Mouse (Mus musculus) inflammation-experienced regulatory T-cells, adult 6 months (primary cell): Measurements from ENCODE around the gene Olfr1062. TPM values are rescaled to one million over a fixed set of nuclear protein-coding genes. Genes with fewer than 3 reads are reported as not detected.
"Not testable (repeated sequence)": the region's sequence is repeated elsewhere in the genome, so short reads cannot be mapped to it uniquely, and the experiment has no call there.

ENCODE experiments used
- ATAC-seq: one replicate; pipeline ENCODE4 v1.8.0; 2017
- polyA plus RNA-seq, 3 experiments: library from polyadenylated mRNA; unstranded; fragments of 100-300 nt; shearing (Covaris generic); gene quantifications; one replicate each; pipeline ENCODE4 v1.2.1; 2017

Gene Olfr1062
- polyA plus RNA-seq, result not detected

DNA sequence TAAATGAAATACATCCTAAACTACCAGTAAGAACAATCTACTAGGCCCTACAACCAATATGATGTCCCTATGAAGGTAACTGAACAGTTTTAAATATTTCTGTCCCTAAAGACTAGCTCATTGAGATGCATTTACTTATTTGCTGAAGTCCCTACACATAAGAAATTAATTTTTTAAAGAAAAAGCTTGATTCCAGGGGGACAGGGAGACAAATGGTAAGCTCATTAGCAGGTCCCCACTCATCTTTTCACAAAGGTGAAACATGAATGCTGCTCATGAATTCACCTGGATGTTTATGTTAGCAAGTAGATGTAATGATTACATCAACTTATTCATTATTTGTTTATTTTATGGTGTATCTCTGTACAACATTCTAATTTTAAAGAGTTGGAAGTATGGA is at the start of gene Olfr1062:
Olfr1062 (minus strand) TSS at position 101 of the 400 bp plus-strand sequence.
- ATAC-seq, result not testable (repeated sequence)

DNA sequence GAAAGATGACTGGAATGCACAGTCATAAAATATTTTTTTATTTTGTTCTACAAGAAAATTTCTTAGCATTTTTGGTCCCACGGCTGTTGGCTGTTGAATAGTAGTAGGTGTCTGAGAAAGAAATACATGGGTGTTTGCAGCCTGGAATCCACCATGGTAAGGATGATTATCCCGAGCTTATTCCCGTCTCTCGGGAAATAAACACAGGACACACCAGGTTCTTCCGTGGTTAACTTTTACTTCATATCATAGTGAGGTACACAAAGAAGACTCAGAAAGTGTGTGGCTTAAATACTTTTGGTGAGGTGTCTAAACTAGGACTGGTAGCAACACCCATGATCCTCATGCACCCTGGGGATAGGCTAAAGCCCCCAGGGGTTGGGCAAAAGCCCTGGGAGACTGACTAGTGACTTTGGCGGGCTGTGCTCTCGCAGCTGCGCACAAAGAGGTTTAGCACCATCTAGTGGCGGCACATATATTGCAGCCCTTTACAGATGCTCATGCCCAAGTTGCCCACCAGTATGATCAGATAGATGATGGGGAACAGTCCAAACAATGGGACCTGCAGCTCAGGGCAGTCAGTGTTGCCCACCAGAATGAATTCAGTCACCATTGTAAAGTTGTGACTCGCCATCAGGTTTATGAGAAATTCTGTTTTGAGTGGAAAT is 38.0 kb upstream of the Olfr1062 start:
- ATAC-seq, result no peak

DNA sequence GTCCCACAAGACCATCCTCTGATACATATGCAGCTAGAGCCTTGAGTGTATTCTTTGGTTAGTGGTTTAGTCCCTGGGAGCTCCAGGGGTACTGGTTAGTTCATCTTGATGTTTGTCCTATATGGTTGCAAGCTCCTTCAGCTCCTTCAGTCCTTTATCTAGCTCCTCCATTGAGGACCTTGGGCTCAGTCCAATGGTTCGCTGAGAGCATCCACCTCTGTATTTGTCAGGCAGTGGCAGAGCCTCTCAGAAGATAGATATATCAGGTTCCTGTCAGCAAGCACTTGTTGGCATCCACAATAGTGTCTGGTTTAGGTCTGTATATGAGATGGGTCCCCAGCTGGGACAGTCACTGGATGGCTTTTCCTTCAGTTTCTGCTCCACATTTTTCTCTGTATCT is 33.9 kb upstream of the Olfr1062 start:
- ATAC-seq, result no peak

DNA sequence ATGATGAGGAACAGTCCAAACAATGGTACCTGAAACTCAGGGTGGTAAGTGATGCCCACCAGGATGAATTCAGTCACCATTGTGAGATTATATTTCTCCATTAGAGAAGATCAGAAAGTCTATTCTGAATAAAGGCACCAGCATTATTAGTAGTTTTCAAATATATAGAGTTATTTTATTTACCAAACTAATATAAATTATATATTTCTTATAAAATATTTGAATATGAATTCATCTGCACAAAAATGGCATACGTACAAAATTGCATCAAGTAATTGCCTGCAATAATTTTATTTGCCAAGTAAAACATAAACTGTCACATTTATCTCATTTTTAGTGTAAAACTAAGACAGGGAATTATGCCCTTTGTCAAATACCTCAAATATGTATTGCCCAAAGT is 29.6 kb upstream of the Olfr1062 start, which contains the start of gene Olfr1066:
Olfr1066 (minus strand) TSS at position 101 of the 400 bp plus-strand sequence.
- ATAC-seq, result no peak

DNA sequence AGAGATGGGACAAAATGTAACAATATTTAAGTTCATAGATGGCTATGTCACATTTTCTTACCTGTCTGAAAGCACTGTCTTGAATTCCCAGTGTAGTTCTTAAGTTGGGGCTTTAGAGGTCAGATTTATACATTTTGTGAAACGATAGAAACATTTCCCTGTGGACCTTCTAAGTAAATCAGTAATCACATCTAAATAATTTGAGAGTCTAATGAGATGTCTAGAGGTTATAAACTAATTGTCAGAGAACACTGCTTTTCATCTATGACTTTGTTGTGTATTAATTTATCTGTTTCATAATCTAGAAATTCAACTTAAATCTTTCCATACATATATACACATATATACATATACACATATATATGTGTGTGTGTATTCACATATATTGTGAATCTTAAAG is 23.9 kb upstream of the Olfr1062 start, which contains the start of gene Olfr1065:
Olfr1065 (minus strand) TSS at position 101 of the 400 bp plus-strand sequence.
- ATAC-seq, result not testable (repeated sequence)

DNA sequence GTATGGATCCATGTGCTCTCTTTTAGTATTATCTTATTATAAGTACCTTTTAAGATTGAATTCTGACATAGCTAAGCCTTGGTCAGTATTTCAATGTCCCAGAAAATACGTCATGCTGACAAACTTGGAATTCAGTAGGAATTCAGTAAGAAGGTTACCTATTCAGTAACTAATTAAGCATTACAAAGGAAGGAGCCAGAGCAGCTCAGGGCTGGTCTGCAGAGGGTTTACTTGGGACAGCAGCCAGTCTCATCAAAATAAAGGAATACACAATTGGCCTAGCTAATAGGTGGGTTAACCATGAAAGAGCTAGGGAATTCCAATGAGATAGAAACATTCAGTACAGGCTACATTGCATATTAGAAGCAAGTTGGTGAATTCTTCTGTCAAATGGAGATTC is 15.6 kb upstream of the Olfr1062 start:
- not testable (repeated sequence) for ATAC-seq

DNA sequence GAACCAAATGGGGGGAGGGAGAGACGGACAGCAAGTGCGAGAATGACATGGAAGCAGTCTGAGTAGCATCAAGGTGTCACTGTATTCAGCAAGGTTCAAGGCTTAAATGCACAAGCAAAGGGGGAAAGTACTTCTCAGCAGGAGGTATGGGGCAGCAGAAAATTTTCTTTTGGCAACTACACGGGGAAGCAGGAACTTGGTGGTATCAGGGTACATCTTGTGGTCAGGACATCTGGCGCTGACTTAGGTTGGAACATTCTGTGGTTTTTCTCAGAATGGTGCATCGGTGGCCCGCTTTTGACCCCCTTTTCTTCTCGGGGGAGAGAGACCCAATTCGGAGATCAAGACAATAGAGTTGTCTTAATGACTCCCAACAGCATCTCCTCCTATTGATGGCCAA is 2.0 kb upstream of the Olfr1062 start:
- ATAC-seq, result not testable (repeated sequence)

DNA sequence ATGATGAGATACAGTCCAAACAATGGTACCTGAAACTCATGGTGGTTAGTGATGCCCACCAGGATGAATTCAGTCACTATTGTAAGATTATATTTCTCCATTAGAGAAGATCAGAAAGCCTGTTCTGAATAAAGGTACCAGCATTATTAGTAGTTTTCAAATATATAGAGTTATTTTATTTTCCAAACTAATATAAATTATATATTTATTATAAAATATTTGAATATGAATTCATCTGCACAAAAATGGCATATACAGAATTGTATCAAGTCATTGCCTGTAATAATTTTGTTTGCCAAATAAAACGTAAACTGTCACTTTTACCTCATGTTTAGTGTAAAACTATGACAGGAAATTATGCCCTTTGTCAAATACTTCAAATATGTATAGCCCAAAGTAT is 12.6 kb downstream of the Olfr1062 start, which contains the start of gene Olfr1061:
Olfr1061 (minus strand) TSS at position 101 of the 400 bp plus-strand sequence.
- ATAC-seq, result no peak

DNA sequence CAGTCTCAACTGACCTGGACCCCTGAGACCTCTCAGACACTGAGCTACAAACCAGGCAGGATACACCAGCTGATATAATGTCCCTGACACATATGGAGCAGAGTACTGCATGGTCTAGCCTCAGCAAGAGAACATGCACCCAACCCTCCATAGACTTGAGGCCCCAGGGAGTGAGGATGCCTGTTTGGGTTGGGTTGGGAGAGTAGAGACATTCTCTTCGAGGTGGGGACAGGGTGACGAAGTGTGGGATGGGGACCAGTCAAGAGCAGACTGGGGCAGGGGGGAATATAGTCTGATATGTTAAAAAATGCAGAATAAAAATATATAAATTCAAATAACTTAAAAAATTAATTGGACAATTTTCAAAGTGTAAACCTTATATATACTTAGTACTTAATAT is 31.4 kb downstream of the Olfr1062 start:
- no peak for ATAC-seq

DNA sequence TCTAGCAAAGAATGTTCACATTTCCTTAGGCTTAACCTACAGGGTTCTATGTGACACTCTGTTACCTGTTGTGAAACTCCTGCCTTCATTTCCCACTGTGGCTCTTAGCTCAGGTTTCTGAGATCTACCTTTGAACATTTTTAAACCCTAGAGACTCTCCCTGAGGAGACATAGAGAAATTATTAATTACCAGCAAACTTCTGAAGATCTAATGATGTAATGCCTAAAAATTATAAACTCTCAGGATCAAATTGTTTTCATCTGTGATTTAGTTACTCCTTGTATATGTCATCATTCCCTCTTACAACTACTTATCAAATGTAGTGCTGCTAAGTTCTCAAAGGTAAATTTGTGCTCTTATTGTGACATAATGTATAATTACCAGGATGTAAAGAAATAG is 38.1 kb downstream of the Olfr1062 start, which contains the start of gene Olfr1058:
Olfr1058 (minus strand) TSS at position 101 of the 400 bp plus-strand sequence.
- not testable (repeated sequence) for ATAC-seq

DNA sequence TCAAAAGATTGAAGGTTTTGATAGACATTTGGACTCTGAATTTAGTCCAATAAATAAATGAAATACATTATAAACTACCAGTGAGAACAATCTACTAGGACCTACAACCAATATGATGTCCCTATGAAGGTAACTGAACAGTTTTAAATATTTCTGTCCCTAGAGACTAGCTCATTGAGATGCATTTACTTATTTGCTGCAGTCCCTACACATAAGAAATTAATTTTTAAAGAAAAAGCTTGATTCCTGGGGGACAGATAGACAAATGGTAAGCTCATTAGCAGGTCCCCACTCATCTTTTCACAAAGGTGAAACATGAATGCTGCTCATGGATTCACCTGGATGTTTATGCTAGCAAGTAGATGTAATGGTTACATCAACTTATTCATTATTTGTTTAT is 48.3 kb downstream of the Olfr1062 start, which contains the start of gene Olfr1057:
Olfr1057 (minus strand) TSS at position 101 of the 400 bp plus-strand sequence.
- ATAC-seq, result no peak

Other genes starting within 250 kb of the Olfr1062 start
- gene Olfr1044, start 248.9 kb downstream of the Olfr1062 start, polyA plus RNA-seq, result not detected
- gene Olfr52, start 241.1 kb downstream of the Olfr1062 start, polyA plus RNA-seq, result not detected
- gene Olfr1045, start 223.7 kb downstream of the Olfr1062 start, polyA plus RNA-seq, result not detected
- gene Olfr1046, start 207.4 kb downstream of the Olfr1062 start, polyA plus RNA-seq, result not detected
- not detected for gene Olfr1047, start 195.3 kb downstream of the Olfr1062 start, polyA plus RNA-seq
- not detected for gene Olfr1048, start 186.5 kb downstream of the Olfr1062 start, polyA plus RNA-seq
- not detected for gene Olfr1049, start 168.4 kb downstream of the Olfr1062 start, polyA plus RNA-seq
- not detected for gene Olfr1051, start 147.7 kb downstream of the Olfr1062 start, polyA plus RNA-seq
- gene Olfr1052, start 134.3 kb downstream of the Olfr1062 start, polyA plus RNA-seq, result under 1 TPM in 1 of 3 experiments, not detected in 2; 0.21 TPM
- gene Olfr1053, start 111.5 kb downstream of the Olfr1062 start, polyA plus RNA-seq, result not detected
- not detected for gene Olfr1054, start 91.3 kb downstream of the Olfr1062 start, polyA plus RNA-seq
- gene Olfr1055, start 76.5 kb downstream of the Olfr1062 start, polyA plus RNA-seq, result not detected
- gene Olfr1056, start 64.3 kb downstream of the Olfr1062 start, polyA plus RNA-seq, result not detected
- gene Olfr1057, start 48.4 kb downstream of the Olfr1062 start, polyA plus RNA-seq, result not detected
- gene Olfr1058, start 38.2 kb downstream of the Olfr1062 start, polyA plus RNA-seq, result not detected
- not detected for gene Olfr1061, start 12.7 kb downstream of the Olfr1062 start, polyA plus RNA-seq
- not detected for gene Olfr1065, start 23.8 kb upstream of the Olfr1062 start, polyA plus RNA-seq
- gene Olfr1066, start 29.5 kb upstream of the Olfr1062 start, polyA plus RNA-seq, result not detected
- gene Olfr228, start 60.6 kb upstream of the Olfr1062 start, polyA plus RNA-seq, result not detected
- not detected for gene Olfr1076, start 81.7 kb upstream of the Olfr1062 start, polyA plus RNA-seq
- not detected for gene Olfr1079, start 115.7 kb upstream of the Olfr1062 start, polyA plus RNA-seq
- gene Olfr1080, start 131.5 kb upstream of the Olfr1062 start, polyA plus RNA-seq, result not detected
- not detected for gene Olfr1082, start 172.2 kb upstream of the Olfr1062 start, polyA plus RNA-seq
- not detected for gene Olfr1084, start 213.0 kb upstream of the Olfr1062 start, polyA plus RNA-seq
- gene Olfr1085, start 235.3 kb upstream of the Olfr1062 start, polyA plus RNA-seq, result not detected